Mouse (Mus musculus) heart, embryonic 15.5 days (tissue): ENCODE data around the gene Hbb-bh2. TPM values are rescaled to one million over a fixed set of nuclear protein-coding genes. Genes with fewer than 3 reads are reported as not detected.
"Not testable (repeated sequence)": the region's sequence is repeated elsewhere in the genome, so short reads cannot be mapped to it uniquely, and the experiment has no call there.

Source experiments
- ATAC-seq: fragments of 200-750 bp; cut with Nextera tagmentation; replicated peaks from 2 replicates; pipeline ENCODE4 v1.8.0; 2017; ENCODE audit warnings: low read depth, moderate TSS enrichment; ENCODE audit not compliant: insufficient number of reproducible peaks, insufficient read depth, low FRiP score
- H3K27ac ChIP-seq: fragments of 300-500 bp; sonication (generic); 2 replicates; pipeline ENCODE4 v1.5.1; 2015; ENCODE audit warnings: mild to moderate bottlenecking, inconsistent platforms
- H3K27me3 ChIP-seq: fragments of 300-500 bp; sonication (generic); 2 replicates; pipeline ENCODE4 v1.6.1; 2015; ENCODE audit warnings: inconsistent platforms
- H3K36me3 ChIP-seq: fragments of 300-500 bp; sonication (generic); 2 replicates; pipeline ENCODE4 v1.6.1; 2015; ENCODE audit warnings: mild to moderate bottlenecking, inconsistent platforms
- H3K4me1 ChIP-seq: fragments of 300-500 bp; sonication (generic); replicated peaks from 2 replicates; pipeline ENCODE4 v1.6.1; 2015; ENCODE audit warnings: inconsistent platforms
- H3K4me2 ChIP-seq: fragments of 300-500 bp; sonication (generic); 2 replicates; pipeline ENCODE4 v1.6.1; 2015; ENCODE audit warnings: inconsistent platforms, mild to moderate bottlenecking, moderate library complexity
- H3K4me3 ChIP-seq: fragments of 300-500 bp; sonication (generic); 2 replicates; pipeline ENCODE4 v1.5.1; 2015; ENCODE audit warnings: mild to moderate bottlenecking, inconsistent platforms
- H3K9ac ChIP-seq: fragments of 300-500 bp; sonication (generic); 2 replicates; pipeline ENCODE4 v1.6.1; 2015; ENCODE audit warnings: mild to moderate bottlenecking, inconsistent platforms
- H3K9me3 ChIP-seq: fragments of 300-500 bp; sonication (generic); replicated peaks from 2 replicates; pipeline ENCODE4 v1.6.1; 2016; ENCODE audit warnings: inconsistent platforms
- WGBS: fragments of 180-500 bp; shearing (Covaris S2); methylation state at CpG from one replicate; pipeline ENCODE4 v1.1.7; 2015; ENCODE audit warnings: mixed read lengths; 5-methylcytosine and 5-hydroxymethylcytosine counted together
- polyA plus RNA-seq: library from polyadenylated mRNA; unstranded; fragments of >200 nt; fragmentation: Nextera tagmentation; extraction: Ambion mirVana; gene quantifications from 2 replicates; pipeline ENCODE4 v1.2.1, GENCODE M21; 2015

Gene Hbb-bh2
- polyA plus RNA-seq, 1 experiment from 2014 or later: not detected

DNA sequence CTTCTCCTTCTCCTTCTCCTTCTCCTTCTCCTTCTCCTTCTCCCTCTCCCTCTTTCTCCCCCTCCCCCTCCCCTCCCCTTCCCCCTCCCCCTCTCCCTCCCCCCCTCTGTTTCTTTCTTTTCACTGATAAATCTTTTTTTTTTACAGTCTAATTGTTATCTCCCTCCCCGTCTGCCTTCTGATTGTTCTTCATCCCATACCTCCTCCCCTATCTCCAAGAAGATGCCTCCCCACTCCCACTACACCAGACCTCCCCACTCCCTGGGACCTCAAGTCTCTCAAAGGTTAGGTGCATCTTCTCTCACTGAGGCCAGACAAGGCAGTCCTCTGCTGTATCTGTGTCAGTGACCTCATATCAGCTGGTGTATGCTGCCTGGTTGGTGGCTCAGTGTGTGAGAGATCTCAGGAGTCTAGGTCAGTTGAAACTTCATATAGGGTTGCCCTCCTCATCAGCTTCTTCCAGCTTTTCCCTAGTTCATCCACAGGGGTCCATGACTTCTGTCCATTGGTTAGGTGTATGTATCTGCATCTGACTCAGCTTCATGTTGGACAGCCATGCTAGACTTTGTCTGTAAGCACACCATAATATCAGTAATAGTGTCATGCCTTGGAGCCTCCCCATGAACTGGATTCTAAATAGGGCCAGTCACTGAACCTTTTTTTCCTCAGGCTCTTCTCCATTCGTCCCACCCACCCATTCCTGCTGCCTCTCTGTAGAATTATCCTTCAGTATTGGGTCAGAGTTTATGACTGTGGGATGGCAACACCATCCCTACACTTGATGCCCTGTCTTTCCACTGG lies 4.4 kb upstream of the Hbb-bh2 start:
- Histone ChIP-seq H3K9ac (no peak overlapping the region), H3K9me3 (no peaks in the 10 kb centered on the region), H3K36me3 (no peaks in the 10 kb centered on the region), H3K4me1 (no peaks in the 10 kb centered on the region), H3K4me2 (no peak overlapping the region), H3K27ac (no peak overlapping the region), H3K27me3 (no peaks in the 10 kb centered on the region), H3K4me3 (no peak overlapping the region)
- no peak for ATAC-seq
- WGBS: 37% methylated on average over 1 of the region's 2 CpGs

DNA sequence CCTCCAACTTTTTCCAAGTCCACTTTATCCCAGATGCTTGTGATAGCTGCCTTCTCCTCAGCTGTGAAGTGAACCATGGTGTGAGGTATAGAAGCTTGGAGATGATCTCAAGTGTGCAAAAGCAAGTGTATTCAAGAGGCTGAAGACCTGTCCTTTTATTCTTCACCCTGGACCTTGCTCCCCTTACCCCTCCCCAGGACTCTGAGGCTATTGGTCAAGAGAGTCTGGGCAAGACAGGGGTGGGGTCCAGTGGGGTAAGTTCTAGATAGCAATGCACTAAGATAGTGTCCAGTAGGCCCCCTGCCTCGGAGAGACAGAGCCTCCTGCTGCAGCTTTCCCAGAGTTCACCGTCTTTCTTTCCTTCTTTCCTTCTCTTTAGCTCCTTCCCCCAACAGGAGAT lies 2.7 kb upstream of the Hbb-bh2 start, which contains the start of gene Hbb-bh1:
Gene Hbb-bh1, minus strand, starts transcription at position 131 of the 400 bp plus-strand sequence.
- Histone ChIP-seq H3K27ac (no peak within 1 kb of the TSS), H3K27me3 (no peaks in the 10 kb centered on the region), H3K4me3 (no peak within 1 kb of the TSS), H3K9me3 (no peaks in the 10 kb centered on the region), H3K9ac (no peak within 1 kb of the TSS), H3K4me2 (no peak within 1 kb of the TSS), H3K36me3 (no peaks in the 10 kb centered on the region), H3K4me1 (no peaks in the 10 kb centered on the region)
- ATAC-seq: no peak
- WGBS: 54% methylated on average over 2 of the region's 2 CpGs

DNA sequence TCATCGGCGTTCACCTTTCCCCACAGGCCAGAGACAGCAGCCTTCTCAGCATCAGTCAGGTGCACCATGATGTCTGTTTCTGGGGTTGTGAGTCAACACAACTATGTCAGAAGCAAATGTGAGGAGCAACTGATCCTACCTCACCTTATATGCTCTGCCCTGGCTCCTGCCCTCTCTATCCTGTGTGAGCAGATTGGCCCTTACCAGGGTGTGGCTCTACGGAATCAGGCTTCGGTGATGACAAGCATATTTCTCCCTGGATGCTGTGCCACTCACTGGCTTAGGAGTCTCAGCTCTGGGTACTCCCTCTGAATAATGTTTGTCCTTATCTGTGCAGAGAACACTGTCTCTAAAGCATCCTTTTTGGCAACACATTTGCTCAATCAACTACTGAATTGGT lies 12.5 kb downstream of the Hbb-bh2 start, which contains the start of gene Hbb-bs:
Gene Hbb-bs, minus strand, starts transcription at position 289 of the 400 bp plus-strand sequence.
- Histone ChIP-seq H3K4me3 (no peak within 1 kb of the TSS), H3K9me3 (no peaks in the 10 kb centered on the region), H3K27ac (no peak within 1 kb of the TSS), H3K36me3 (no peaks in the 10 kb centered on the region), H3K4me1 (no peaks in the 10 kb centered on the region), H3K4me2 (no peak within 1 kb of the TSS), H3K9ac (no peak within 1 kb of the TSS), H3K27me3 (no peaks in the 10 kb centered on the region)
- 83% methylated on average over 4 of the region's 4 CpGs for WGBS
- ATAC-seq: no peak

DNA sequence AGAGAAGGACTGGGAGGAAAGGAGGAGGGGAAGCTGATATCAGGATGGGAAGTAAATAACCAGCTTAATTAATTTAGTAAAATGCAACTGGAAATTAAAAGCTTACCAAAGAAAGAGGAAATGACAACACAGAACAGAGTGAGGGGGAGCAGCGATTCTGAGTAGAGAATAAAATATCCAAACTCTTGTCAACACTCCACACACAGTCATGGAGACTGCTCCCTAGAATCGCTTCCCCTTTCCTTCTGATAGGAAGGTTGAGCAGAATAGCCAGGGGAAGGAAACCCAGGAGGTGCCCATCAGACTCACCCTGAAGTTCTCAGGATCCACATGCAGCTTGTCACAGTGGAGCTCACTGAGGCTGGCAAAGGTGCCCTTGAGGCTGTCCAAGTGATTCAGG lies 13.2 kb downstream of the Hbb-bh2 start:
- no CpG with 5 or more reads among the region's 2 CpGs for WGBS
- not testable (repeated sequence) for H3K4me1 ChIP-seq, H3K4me3 ChIP-seq, ATAC-seq, H3K4me2 ChIP-seq, H3K36me3 ChIP-seq, H3K9me3 ChIP-seq, H3K27ac ChIP-seq, H3K27me3 ChIP-seq, H3K9ac ChIP-seq

DNA sequence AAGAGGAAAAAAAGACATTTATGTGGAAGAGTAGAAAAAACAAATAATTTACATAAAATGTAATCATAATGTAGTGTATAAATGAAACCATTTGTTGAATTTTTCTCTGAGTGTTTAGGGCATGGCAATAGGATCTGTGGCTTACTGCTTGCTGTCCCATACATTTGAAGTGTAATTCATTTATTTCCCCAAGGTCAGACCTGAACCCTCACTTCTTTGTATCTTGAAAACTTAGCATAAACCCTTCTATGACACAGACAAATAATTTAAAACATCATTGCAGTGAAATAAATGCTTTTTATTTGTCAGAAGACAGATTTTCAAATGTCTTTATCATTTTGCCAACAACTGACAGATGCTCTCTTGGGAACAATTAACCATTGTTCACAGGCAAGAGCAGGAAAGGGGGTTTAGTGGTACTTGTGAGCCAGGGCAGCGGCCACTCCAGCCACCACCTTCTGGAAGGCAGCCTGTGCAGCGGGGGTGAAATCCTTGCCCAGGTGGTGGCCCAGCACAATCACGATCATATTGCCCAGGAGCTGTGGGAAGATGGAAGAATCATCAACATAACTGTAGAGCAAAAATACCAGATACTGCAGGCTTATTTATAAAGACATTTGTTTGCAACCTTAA lies 13.9 kb downstream of the Hbb-bh2 start:
- no peaks in the 10 kb centered on the region for H3K9me3 ChIP-seq
- H3K4me3 ChIP-seq: no peak overlapping the region
- H3K27me3 ChIP-seq: no peaks in the 10 kb centered on the region
- no peak overlapping the region for H3K4me2 ChIP-seq
- WGBS: 63% methylated on average over 3 of the region's 3 CpGs
- no peak for ATAC-seq
- no peak overlapping the region for H3K27ac ChIP-seq
- H3K9ac ChIP-seq: no peak overlapping the region
- H3K4me1 ChIP-seq: no peaks in the 10 kb centered on the region
- no peaks in the 10 kb centered on the region for H3K36me3 ChIP-seq

DNA sequence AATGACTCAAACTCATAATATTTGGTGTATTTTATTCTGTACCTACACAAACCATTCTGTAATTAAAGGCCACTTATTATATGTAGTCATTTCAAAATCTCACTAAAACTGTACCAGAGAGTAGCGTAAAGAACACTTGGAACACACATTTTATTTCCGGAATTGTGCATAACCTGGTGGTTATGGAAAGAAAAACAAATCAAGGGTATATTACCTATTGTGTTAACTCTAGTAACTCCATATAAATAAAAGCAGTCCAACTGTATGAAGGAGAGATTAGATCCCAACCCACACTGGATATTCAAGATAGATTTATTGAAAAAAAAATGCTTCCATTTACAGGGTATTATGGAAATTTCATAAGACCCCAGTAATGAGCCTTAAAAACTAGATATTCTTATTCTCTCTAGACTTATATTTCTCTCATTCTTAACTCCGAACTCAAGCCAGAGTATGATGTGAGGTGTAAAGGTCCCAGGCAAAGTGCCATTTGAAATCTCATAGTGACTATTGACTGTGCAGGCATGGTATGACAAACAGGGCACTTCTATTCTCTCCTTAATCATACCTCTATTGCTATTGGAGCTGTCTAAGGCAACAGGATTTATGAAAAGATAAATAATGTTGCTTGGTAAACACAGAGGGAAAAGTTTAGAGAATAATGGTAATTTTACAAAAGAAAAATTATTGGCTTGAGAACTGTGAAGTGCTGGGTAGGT lies 14.6 kb downstream of the Hbb-bh2 start:
- no peaks in the 10 kb centered on the region for H3K9me3 ChIP-seq
- 85% methylated on average over 3 of the region's 3 CpGs for WGBS

DNA sequence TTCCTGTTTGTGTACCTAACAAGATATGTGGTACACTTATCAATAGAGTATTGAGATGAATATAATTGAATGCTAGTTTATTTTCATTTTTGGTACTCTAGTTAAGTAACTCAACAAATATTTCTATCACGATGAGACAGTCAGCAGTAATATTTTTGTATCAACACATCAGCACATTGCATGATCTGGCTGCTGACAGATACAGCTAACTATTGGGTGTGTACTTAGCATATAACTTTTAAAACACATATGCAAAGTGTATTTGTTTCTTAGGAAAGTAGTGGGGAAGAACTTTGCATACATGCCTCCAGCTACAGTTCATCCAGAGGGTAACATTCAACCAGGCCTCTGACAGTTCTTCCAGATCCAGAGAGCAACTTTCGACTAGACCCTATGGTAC lies 15.7 kb downstream of the Hbb-bh2 start:
- Histone ChIP-seq H3K27me3 (no peaks in the 10 kb centered on the region), H3K4me3 (no peak overlapping the region), H3K9me3 (no peaks in the 10 kb centered on the region), H3K27ac (no peak overlapping the region), H3K4me1 (no peaks in the 10 kb centered on the region), H3K9ac (no peak overlapping the region), H3K4me2 (no peak overlapping the region), H3K36me3 (no peaks in the 10 kb centered on the region)
- WGBS: 67% methylated on average over 2 of the region's 2 CpGs
- no peak for ATAC-seq

More for the DNA sequence above, 14.6 kb downstream of the Hbb-bh2 start:
- no peaks in the 10 kb centered on the region for H3K4me1 ChIP-seq
- H3K27ac ChIP-seq: no peak overlapping the region
- no peak overlapping the region for H3K4me3 ChIP-seq
- ATAC-seq: no peak
- H3K27me3 ChIP-seq: no peaks in the 10 kb centered on the region
- no peaks in the 10 kb centered on the region for H3K36me3 ChIP-seq
- H3K4me2 ChIP-seq: no peak overlapping the region
- H3K9ac ChIP-seq: no peak overlapping the region

DNA sequence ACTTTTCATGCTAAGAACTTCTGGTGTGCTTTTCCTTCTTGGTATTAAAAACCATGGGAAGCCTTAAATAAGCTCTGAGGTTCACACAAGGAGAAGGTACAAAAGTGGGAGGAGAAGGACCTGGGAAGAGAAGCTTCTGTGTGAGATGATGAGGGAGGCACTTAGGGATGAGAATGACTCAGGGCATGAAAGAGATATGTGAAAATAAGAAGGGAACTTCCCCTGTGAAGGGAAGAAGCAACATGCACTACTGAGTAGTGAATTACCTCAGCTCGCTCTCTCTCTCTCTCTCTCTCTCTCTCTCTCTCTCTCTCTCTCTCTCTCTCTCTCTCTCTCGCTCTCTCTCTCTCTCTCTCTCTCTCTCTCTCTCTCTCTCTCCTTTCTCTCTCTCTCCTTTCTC lies 25.2 kb downstream of the Hbb-bh2 start:
- ATAC-seq, H3K27me3 ChIP-seq, H3K27ac ChIP-seq, H3K4me3 ChIP-seq, H3K4me1 ChIP-seq, H3K9ac ChIP-seq, H3K4me2 ChIP-seq, H3K9me3 ChIP-seq, H3K36me3 ChIP-seq: not testable (repeated sequence)
- 70% methylated on average over 1 of the region's 2 CpGs for WGBS

DNA sequence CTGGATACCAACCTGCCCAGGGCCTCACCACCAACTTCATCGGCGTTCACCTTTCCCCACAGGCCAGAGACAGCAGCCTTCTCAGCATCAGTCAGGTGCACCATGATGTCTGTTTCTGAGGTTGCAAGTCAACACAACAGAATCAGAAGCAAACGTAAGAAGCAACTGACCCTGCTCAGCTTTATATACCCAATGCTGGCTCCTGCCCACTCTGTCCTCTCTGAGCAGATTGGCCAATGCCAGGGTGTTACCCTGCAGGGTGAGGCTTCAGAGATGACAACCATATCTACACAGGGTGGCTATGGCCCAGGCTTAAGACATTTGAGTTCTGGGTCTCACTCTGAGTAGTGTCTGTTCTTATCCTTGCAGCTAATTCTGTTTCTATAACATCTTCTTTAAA lies 26.6 kb downstream of the Hbb-bh2 start, which contains the start of gene Hbb-bt:
Gene Hbb-bt, minus strand, starts transcription at position 231 of the 400 bp plus-strand sequence.
- Histone ChIP-seq H3K36me3 (no peaks in the 10 kb centered on the region), H3K27me3 (no peaks in the 10 kb centered on the region), H3K27ac (no peak within 1 kb of the TSS), H3K9me3 (no peaks in the 10 kb centered on the region), H3K4me1 (no peaks in the 10 kb centered on the region), H3K9ac (no peak within 1 kb of the TSS), H3K4me3 (no peak within 1 kb of the TSS), H3K4me2 (no peak within 1 kb of the TSS)
- WGBS: 87% methylated on average over 3 of the region's 3 CpGs
- no peak for ATAC-seq

DNA sequence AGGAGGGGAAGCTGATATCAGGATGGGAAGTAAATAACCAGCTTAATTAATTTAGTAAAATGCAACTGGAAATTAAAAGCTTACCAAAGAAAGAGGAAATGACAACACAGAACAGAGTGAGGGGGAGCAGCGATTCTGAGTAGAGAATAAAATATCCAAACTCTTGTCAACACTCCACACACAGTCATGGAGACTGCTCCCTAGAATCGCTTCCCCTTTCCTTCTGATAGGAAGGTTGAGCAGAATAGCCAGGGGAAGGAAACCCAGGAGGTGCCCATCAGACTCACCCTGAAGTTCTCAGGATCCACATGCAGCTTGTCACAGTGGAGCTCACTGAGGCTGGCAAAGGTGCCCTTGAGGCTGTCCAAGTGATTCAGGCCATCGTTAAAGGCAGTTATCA lies 27.2 kb downstream of the Hbb-bh2 start:
- H3K27me3 ChIP-seq, H3K36me3 ChIP-seq, H3K4me3 ChIP-seq, H3K4me2 ChIP-seq, H3K9ac ChIP-seq, H3K4me1 ChIP-seq, H3K27ac ChIP-seq, H3K9me3 ChIP-seq, ATAC-seq: not testable (repeated sequence)
- WGBS: no CpG with 5 or more reads among the region's 3 CpGs

DNA sequence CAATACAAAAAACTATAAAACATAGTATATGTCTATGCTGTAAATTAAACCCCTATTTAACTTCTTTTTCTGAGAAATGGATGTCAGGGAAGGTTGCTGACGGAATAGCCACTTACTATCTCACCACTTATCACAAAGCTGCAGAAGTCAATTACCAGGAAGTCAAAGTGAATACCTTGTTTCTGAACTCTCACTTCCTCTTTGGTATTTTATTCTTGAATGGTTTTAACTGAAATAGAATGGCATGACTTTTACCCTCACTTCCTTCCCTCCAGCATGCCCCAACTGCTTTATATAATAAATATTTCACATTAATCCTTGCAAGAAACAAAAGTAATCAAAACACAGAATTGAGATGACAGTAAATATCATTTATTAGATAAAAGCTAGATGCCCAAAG lies 28.1 kb downstream of the Hbb-bh2 start:
- no peak for ATAC-seq
- no peaks in the 10 kb centered on the region for H3K36me3 ChIP-seq
- no peaks in the 10 kb centered on the region for H3K27me3 ChIP-seq
- no peak overlapping the region for H3K4me2 ChIP-seq
- no peak overlapping the region for H3K9ac ChIP-seq
- H3K4me3 ChIP-seq: no peak overlapping the region
- H3K4me1 ChIP-seq: no peaks in the 10 kb centered on the region
- WGBS: 31% methylated on average over 1 of the region's 1 CpGs
- no peak overlapping the region for H3K27ac ChIP-seq
- H3K9me3 ChIP-seq: no peaks in the 10 kb centered on the region
